Mouse (Mus musculus) CD4-positive helper T cell, adult 2 months (primary cell): Measurements from ENCODE around the gene Prex1.
"Not testable (repeated sequence)": the region's sequence is repeated elsewhere in the genome, so short reads cannot be mapped to it uniquely, and the experiment has no call there.

Experiments used
- DNase-seq: peaks from one replicate; pipeline ENCODE4 v3.0.0-alpha.2; 2012; ENCODE audit warnings: low read depth, missing footprints, low spot score

Prex1 gene

GRCm38 (mm10) chr2:166521878-166522611, 191.6 kb downstream of the Prex1 start:
- no peak for DNase-seq

- DNase-seq, result no peak
Measured at GRCm38 (mm10) chr2:166521461-166521860, 192.2 kb downstream of the Prex1 start.

GRCm38 (mm10) chr2:166520536-166520935, 193.1 kb downstream of the Prex1 start:
- no peak for DNase-seq

- not testable (repeated sequence) for DNase-seq
Measured at GRCm38 (mm10) chr2:166517392-166518174, 196.0 kb downstream of the Prex1 start.

- no peak for DNase-seq
Measured at GRCm38 (mm10) chr2:166516818-166517353, 196.7 kb downstream of the Prex1 start.
